Mouse (Mus musculus): ENCODE results near the gene Tenm4. TPM values are rescaled to one million over a fixed set of nuclear protein-coding genes. Genes with fewer than 3 reads are reported as not detected.

Tenm4 gene
- total and polyA plus RNA-seq, 2 experiments from 2014 or later, result 1.4 to 5.9 TPM

DNA sequence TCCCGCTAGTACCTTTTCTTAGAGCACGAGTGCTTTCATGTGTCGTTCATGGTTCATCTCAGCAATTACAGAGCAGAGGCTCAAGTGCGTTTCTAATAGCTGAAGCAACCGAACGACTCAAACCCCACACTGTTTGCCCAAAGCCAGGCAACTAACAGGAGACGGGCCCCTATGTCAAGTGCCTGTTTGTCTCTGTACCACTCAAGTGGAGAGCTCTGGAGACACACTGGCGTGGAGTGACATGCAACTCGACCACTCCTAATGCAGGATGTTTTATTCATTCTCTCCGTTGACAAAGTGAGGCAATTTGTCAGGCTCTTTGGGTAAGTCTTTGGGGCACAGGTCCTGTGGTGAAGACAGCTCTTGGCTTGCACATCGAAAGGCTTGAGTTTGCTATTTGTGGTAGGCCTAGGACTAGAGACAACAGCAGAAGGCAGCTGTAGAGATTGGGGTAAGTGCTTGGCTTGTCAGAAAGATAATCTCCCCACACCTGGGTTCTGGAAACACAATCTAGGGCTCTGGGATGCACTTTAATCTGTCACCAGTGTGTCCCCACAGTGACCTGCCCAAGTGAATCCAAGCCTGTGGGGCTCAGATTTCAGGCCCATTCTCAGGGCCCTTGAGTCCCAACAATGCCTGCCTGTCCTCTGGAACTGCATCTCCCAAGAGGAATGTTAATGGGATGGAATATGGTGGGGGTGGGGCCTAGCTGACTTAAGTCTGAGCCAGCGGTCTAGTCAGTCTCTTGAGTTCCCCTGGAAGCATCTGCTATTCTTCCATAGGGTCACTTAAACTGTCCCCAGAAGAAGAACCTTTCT lies 490.5 kb downstream of the Tenm4 start:
- Histone ChIP-seq H3K9me3 (replicated peaks; ENCODE audit: control insufficient read depth, low read length) (no peaks in the 10 kb centered on the region), H3K4me3 (ENCODE audit: low read depth, low read length) (no peak overlapping the region), H3K9ac (replicated peaks; ENCODE audit: low read depth, low read length) (no peak overlapping the region), H3K4me1 (ENCODE audit: control insufficient read depth, insufficient read depth) (peaks cover 7% of the 10 kb centered on the region; the same call in 1 of the 2 replicates), H3K36me3 (replicated peaks; ENCODE audit: control insufficient read depth, insufficient read depth, low read length) (no peaks in the 10 kb centered on the region), H3K27me3 (ENCODE audit: control insufficient read depth, insufficient read depth, low read length) (peaks cover 71% of the 10 kb centered on the region), H3K4me2 (ENCODE audit: low read depth, low read length) (no peak overlapping the region), H3K27ac (ENCODE audit: low read depth) (no peak overlapping the region)
- ATAC-seq (ENCODE audit: insufficient read depth, low read depth), result peak; percentile 50
- TF ChIP-seq CTCF (IDR thresholded peaks at IDR 0.05; ENCODE audit: low read depth) (no peak), EP300 (IDR thresholded peaks at IDR 0.05; ENCODE audit: low read depth) (no peak)
- WGBS, result 34% methylated on average over 12 of the region's 12 CpGs
- peak; percentile 37 for DNase-seq (ENCODE audit: low spot score)

DNA sequence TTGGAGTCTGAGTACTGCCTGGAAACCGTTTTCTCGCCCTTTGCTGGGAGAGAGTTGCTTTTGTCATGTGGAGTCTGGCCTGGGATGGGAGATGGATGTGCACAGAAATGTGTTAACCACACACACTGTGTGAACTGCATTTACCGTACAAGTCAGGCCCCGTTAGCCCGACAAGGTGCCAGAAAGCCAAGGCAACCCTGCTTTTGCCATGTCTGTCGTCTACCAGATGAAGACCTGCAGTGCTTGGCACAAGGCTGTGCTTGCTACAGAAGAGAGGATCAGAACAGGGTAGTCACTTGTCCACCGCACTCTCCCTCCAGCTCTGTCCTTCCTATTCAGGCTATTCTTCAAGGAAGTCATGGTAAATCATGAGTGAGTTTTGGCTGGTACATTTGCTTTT lies 492.3 kb downstream of the Tenm4 start:
- WGBS, result 87% methylated on average over 7 of the region's 7 CpGs
- no peak overlapping the region for H3K4me2 ChIP-seq (ENCODE audit: low read depth, low read length)
- TF ChIP-seq CTCF (IDR thresholded peaks at IDR 0.05; ENCODE audit: low read depth), result no peak
- TF ChIP-seq EP300 (IDR thresholded peaks at IDR 0.05; ENCODE audit: low read depth), result no peak
- H3K27ac ChIP-seq (ENCODE audit: low read depth), result no peak overlapping the region
- no peak overlapping the region for H3K9ac ChIP-seq (replicated peaks; ENCODE audit: low read depth, low read length)
- peaks cover 7% of the 10 kb centered on the region; the same call in 1 of the 2 replicates for H3K4me1 ChIP-seq (ENCODE audit: control insufficient read depth, insufficient read depth)
- H3K36me3 ChIP-seq (replicated peaks; ENCODE audit: control insufficient read depth, insufficient read depth, low read length), result no peaks in the 10 kb centered on the region
- H3K27me3 ChIP-seq (ENCODE audit: control insufficient read depth, insufficient read depth, low read length), result peaks cover 70% of the 10 kb centered on the region
- no peak for ATAC-seq (ENCODE audit: insufficient read depth, low read depth)
- no peak overlapping the region for H3K4me3 ChIP-seq (ENCODE audit: low read depth, low read length)
- no peaks in the 10 kb centered on the region for H3K9me3 ChIP-seq (replicated peaks; ENCODE audit: control insufficient read depth, low read length)
- no peak for DNase-seq (ENCODE audit: low spot score)

DNA sequence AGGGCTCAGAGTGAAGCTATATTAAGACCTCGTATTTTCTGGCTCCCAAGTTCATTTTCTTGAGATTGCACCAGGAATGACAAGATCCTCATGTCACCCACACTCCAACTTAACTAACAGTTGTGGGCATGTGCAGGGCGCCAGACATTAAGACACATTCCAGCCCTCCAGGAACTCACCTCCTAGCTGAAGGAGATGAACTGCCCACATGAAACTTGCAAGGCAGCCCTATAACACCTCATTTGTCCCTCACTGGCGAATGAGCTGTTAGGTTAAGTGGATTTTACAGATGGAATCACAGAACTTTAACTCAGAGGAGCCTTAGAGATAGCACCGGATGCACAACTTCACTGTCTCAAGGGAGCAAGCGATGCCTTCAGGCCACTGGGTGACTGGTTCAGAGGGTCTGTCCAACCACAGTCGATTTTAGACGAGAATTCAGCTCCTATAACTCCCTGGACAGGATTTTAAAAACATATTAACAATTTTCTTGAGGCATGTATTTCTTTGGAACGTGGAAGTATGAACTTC lies 495.4 kb downstream of the Tenm4 start:
- Histone ChIP-seq H3K4me1 (ENCODE audit: control insufficient read depth, insufficient read depth) (0 out of 2 replicates have a peak, but pooled peaks cover 1% of the 10 kb centered on the region), H3K4me3 (ENCODE audit: low read depth, low read length) (no peak overlapping the region), H3K27me3 (ENCODE audit: control insufficient read depth, insufficient read depth, low read length) (peaks cover 57% of the 10 kb centered on the region), H3K36me3 (replicated peaks; ENCODE audit: control insufficient read depth, insufficient read depth, low read length) (no peaks in the 10 kb centered on the region), H3K4me2 (ENCODE audit: low read depth, low read length) (no peak overlapping the region), H3K27ac (ENCODE audit: low read depth) (no peak overlapping the region), H3K9me3 (replicated peaks; ENCODE audit: control insufficient read depth, low read length) (no peaks in the 10 kb centered on the region), H3K9ac (replicated peaks; ENCODE audit: low read depth, low read length) (no peak overlapping the region)
- DNase-seq (ENCODE audit: low spot score) (no peak), ATAC-seq (ENCODE audit: insufficient read depth, low read depth) (no peak)
- TF ChIP-seq EP300 (IDR thresholded peaks at IDR 0.05; ENCODE audit: low read depth), result no peak
- WGBS, result 70% methylated on average over 8 of the region's 8 CpGs

DNA sequence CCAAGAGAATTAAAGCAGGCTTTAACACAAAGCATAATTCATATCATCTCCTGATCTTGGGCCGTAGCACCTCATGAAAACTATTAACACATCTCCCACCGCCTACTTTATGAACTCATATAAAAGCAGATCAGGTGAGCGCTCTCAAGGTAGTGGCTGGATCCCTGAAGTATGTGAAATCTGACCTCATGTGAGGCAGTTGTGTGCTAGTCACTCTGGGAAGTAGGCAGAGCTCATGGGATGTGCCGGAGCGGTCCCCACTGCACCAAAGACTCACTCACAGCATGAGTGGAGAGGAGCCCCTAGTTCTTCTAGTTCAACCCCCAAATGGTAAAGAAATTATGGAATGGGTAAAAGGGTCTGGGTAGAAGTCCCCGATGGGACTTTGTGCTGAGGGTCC lies 496.6 kb downstream of the Tenm4 start:
- Histone ChIP-seq H3K27ac (ENCODE audit: low read depth) (no peak overlapping the region), H3K36me3 (replicated peaks; ENCODE audit: control insufficient read depth, insufficient read depth, low read length) (no peaks in the 10 kb centered on the region), H3K4me2 (ENCODE audit: low read depth, low read length) (no peak overlapping the region), H3K4me1 (ENCODE audit: control insufficient read depth, insufficient read depth) (no peaks in the 10 kb centered on the region), H3K27me3 (ENCODE audit: control insufficient read depth, insufficient read depth, low read length) (peaks cover 64% of the 10 kb centered on the region), H3K9me3 (replicated peaks; ENCODE audit: control insufficient read depth, low read length) (no peaks in the 10 kb centered on the region), H3K4me3 (ENCODE audit: low read depth, low read length) (no peak overlapping the region), H3K9ac (replicated peaks; ENCODE audit: low read depth, low read length) (no peak overlapping the region)
- ATAC-seq (ENCODE audit: insufficient read depth, low read depth) (no peak), DNase-seq (ENCODE audit: low spot score) (no peak)
- TF ChIP-seq CTCF (IDR thresholded peaks at IDR 0.05; ENCODE audit: low read depth), result no peak
- no peak for TF ChIP-seq EP300 (IDR thresholded peaks at IDR 0.05; ENCODE audit: low read depth)
- 87% methylated on average over 6 of the region's 6 CpGs for WGBS

DNA sequence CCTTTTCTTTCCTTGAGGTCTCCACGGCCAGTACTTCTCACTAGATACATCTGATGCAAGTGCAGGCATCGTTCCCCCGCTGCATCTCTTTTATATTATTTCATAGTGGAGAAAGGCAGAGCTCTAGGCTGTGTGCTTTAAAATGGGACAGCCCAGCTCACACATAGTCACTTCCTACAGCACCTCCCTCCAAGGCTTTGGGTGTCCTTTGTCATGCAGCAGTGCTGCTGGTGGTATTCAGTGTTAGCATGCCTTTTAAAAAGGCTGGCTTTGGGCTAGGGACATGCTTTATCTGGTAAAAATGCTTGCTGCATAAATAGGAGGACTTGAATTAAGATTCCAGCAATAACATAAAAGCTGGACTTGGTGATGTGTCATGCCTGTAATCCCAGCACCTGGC lies 499.0 kb downstream of the Tenm4 start:
- Histone ChIP-seq H3K36me3 (replicated peaks; ENCODE audit: control insufficient read depth, insufficient read depth, low read length) (no peaks in the 10 kb centered on the region), H3K4me2 (ENCODE audit: low read depth, low read length) (no peak overlapping the region), H3K9ac (replicated peaks; ENCODE audit: low read depth, low read length) (no peak overlapping the region), H3K27ac (ENCODE audit: low read depth) (no peak overlapping the region), H3K27me3 (ENCODE audit: control insufficient read depth, insufficient read depth, low read length) (peaks cover 53% of the 10 kb centered on the region), H3K9me3 (replicated peaks; ENCODE audit: control insufficient read depth, low read length) (no peaks in the 10 kb centered on the region), H3K4me3 (ENCODE audit: low read depth, low read length) (no peak overlapping the region), H3K4me1 (ENCODE audit: control insufficient read depth, insufficient read depth) (no peaks in the 10 kb centered on the region)
- TF ChIP-seq EP300 (IDR thresholded peaks at IDR 0.05; ENCODE audit: low read depth) (no peak), CTCF (IDR thresholded peaks at IDR 0.05; ENCODE audit: low read depth) (no peak)
- DNase-seq (ENCODE audit: low spot score), result no peak
- ATAC-seq (ENCODE audit: insufficient read depth, low read depth), result no peak
- WGBS, result 83% methylated on average over 3 of the region's 3 CpGs

Data from heart, postnatal 0 days (tissue).